Mouse (Mus musculus) liver, adult 10 weeks (tissue): ENCODE data around the gene Mettl7a3. TPM values are rescaled to one million over a fixed set of nuclear protein-coding genes. Genes with fewer than 3 reads are reported as not detected.

Experiments used
- polyA plus RNA-seq: library from polyadenylated mRNA; stranded (reverse); fragments of 350-450 nt; fragmentation: Illumina TruSeq; extraction: RNeasy Lipid Tissue Mini Kit (QIAGEN cat#74804); gene quantifications from one replicate; pipeline ENCODE4 v1.2.3, GENCODE M21; 2014; ENCODE audit warnings: low read depth, low replicate concordance

The Mettl7a3 gene
- not detected for polyA plus RNA-seq

DNA sequence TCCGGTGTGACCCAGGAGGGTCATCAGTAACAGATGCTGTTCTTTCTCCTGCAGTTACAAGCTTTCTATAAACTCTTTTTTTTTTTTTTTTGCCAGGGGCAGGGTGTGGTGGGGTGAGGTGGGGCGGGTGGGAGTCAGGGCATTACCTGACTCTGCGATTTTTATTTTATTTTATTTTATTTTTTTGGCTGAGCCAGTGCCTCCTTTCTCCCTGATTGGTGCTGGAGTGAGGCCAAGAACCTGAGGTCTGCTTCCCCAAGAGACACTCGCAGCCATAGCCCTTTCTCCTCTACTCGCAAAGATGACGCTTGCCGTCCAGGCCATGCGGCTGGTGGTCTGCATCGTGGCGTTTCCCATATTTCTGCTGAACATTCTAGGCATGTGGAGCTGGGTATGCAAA, at the start of gene Mettl7a3:
Mettl7a3 (plus strand) TSS at position 301 of the 400 bp plus-strand sequence.

DNA sequence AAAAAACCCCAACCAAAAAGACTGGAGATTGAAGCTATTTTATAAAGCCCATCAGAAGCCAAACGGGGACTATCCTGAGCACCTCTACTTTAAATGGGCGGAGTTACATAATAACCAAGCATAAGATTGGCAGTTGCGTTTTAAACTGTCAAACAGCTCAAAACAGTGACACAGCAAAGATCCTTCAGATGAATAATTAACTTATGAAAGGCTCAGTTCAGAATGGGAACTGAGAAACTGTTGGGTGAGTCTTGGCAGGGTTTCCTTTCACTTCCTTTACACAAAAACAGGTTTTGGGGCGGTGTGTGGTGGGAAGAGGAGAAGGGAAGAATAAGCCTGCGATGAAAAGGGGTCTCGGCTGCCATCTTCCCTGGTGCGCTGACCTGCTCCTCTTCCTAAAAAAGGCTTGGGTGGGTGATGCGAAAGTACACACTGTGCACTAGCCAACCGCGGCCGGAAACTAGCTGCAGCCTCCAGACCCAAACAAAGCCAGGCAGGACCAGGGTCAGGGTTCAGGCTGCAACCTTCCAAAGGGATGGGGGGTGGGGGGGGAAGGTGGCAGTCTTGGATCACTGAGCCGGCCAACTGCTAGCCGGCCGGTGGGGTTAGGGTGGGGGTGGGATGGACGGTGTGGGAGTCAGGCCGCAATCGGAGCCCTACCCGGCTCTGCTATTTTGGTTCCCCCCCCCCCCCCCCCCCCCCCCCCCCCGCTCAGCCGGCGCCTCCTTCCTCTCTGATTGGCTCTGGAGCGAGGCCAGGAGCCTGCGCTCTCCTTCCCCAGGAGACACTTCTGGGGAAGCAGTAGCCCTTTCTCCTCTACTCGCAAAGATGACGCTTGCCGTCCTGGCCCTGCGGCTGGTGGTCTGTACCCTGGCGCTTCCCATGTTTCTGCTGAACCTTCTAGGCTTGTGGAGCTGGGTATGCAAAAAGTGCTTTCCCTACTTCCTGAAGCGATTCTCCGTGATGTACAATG, 30.4 kb upstream of the Mettl7a3 start, which contains the start of gene Mettl7a1:
Mettl7a1 (plus strand) TSS at position 122 of the 973 bp plus-strand sequence.

DNA sequence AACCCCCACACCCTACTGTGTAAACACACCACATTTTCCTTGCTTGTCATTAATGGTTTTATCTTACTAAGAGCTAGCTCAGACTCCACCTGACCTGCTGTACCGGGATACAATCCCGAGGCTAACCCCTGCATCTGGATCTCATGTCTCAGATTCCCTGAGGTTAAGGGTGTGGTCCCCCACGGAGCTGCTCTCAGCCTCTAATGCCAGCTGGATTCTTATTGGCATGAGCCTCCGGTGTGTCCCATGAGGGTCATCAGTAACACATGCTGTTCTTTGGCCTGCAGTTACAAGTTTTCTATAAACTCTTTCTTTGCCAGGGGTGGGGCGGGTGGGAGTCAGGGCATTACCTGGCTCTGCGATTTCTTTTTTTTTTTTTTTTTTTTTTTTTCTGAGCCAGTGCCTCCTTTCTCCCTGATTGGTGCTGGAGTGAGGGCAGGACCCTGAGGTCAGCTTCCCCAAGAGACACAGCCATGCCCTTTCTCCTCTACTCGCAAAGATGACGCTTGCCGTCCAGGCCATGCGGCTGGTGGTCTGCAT, 18.1 kb downstream of the Mettl7a3 start, which contains the start of the genes Methig1 and Mettl7a2:
Methig1 (plus strand) TSS at position 439 of the 540 bp plus-strand sequence.
Mettl7a2 (plus strand) TSS at position 490 of the 540 bp plus-strand sequence.

DNA sequence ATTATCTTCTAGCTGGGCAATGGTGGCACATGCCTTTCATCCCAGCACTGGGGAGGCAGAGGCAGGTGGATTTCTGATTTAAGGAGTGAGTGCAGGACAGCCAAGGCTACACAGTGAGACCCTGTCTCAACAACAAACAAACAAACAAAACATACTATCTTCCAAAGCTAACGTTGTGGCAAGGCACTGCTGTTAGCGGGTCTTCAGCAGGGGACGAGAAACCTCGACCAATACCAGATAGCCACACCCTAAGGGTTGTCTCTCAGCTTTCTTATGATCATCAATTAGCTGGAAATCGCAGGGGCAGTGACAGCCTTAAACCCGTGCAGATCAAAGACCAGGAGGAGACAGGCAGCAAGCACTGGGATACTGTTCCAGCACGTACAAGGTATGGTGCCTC, 29.5 kb downstream of the Mettl7a3 start, which contains the start of gene Higd1c:
Higd1c (plus strand) TSS at position 301 of the 400 bp plus-strand sequence.

Other genes starting within 250 kb of the Mettl7a3 start
- 42.1 TPM for gene Atf1, start 107.1 kb upstream of the Mettl7a3 start, polyA plus RNA-seq
- gene Tmprss12, start 54.1 kb upstream of the Mettl7a3 start, polyA plus RNA-seq: not detected
- gene Mettl7a1, start 30.8 kb upstream of the Mettl7a3 start, polyA plus RNA-seq: 315 TPM
- gene Methig1, start 18.2 kb downstream of the Mettl7a3 start, polyA plus RNA-seq: not detected
- gene Mettl7a2, start 18.3 kb downstream of the Mettl7a3 start, polyA plus RNA-seq: not detected
- not detected for gene Higd1c, start 29.6 kb downstream of the Mettl7a3 start, polyA plus RNA-seq
- not detected for gene Gm5475, start 87.2 kb downstream of the Mettl7a3 start, polyA plus RNA-seq
- 9.6 TPM for gene Slc11a2, start 90.1 kb downstream of the Mettl7a3 start, polyA plus RNA-seq
- 15.5 TPM for gene Letmd1, start 134.1 kb downstream of the Mettl7a3 start, polyA plus RNA-seq
- 0.82 TPM for gene Csrnp2, start 160.6 kb downstream of the Mettl7a3 start, polyA plus RNA-seq
- gene Tfcp2, start 217.1 kb downstream of the Mettl7a3 start, polyA plus RNA-seq: 3.7 TPM